Mouse (Mus musculus): Measurements from ENCODE around the gene Mical2. TPM values are rescaled to one million over a fixed set of nuclear protein-coding genes. Genes with fewer than 3 reads are reported as not detected.

The Mical2 gene
- polyA plus RNA-seq (2016; fragmentation: Nextera tagmentation; extraction: Ambion mirVana): 0.77 and 1.2 TPM in 2 replicates

GRCm38 (mm10) chr7:112225615-112226262, at the start of gene Mical2:
Mical2 (plus strand) TSS chr7:112225856.
- WGBS: under 1% methylated on average over 53 of the region's 53 CpGs
- Histone ChIP-seq H3K4me1 (replicated peaks) (peaks cover 24% of the 10 kb centered on the region), H3K36me3 (no peaks in the 10 kb centered on the region), H3K4me3 (peak within 1 kb of the TSS; percentile 66), H3K9me3 (0 out of 2 replicates have a peak, but pooled peaks cover under 1% of the 10 kb centered on the region), H3K27me3 (ENCODE audit: insufficient read depth, poor library complexity, severe bottlenecking) (peaks cover 67% of the 10 kb centered on the region), H3K27ac (no peak within 1 kb of the TSS)
- DNase-seq (ENCODE audit: low spot score): peak; percentile 91

- Histone ChIP-seq H3K36me3 (no peaks in the 10 kb centered on the region), H3K27me3 (ENCODE audit: insufficient read depth, poor library complexity, severe bottlenecking) (no peaks in the 10 kb centered on the region), H3K4me1 (replicated peaks) (peaks cover 13% of the 10 kb centered on the region), H3K9me3 (no peaks in the 10 kb centered on the region), H3K27ac (no peak overlapping the region), H3K4me3 (no peak overlapping the region)
- DNase-seq (ENCODE audit: low spot score): no peak
- WGBS: 76% methylated on average over 2 of the region's 2 CpGs
Observed at GRCm38 (mm10) chr7:112176627-112177026, 49.0 kb upstream of the Mical2 start.

GRCm38 (mm10) chr7:112180235-112180705, 45.4 kb upstream of the Mical2 start:
- H3K27me3 ChIP-seq (ENCODE audit: insufficient read depth, poor library complexity, severe bottlenecking): no peaks in the 10 kb centered on the region
- peaks cover 6% of the 10 kb centered on the region for H3K4me1 ChIP-seq (replicated peaks)
- H3K36me3 ChIP-seq: no peaks in the 10 kb centered on the region
- no peaks in the 10 kb centered on the region for H3K9me3 ChIP-seq
- peak overlapping the region; percentile 75 for H3K27ac ChIP-seq
- peak overlapping the region; percentile 29 for H3K4me3 ChIP-seq
- DNase-seq (ENCODE audit: low spot score): peak; percentile 81
- WGBS: 19% methylated on average over 10 of the region's 10 CpGs

- 38% methylated on average over 5 of the region's 5 CpGs for WGBS
- Histone ChIP-seq H3K27me3 (ENCODE audit: insufficient read depth, poor library complexity, severe bottlenecking) (no peaks in the 10 kb centered on the region), H3K4me3 (no peak overlapping the region), H3K27ac (no peak overlapping the region), H3K9me3 (no peaks in the 10 kb centered on the region), H3K4me1 (replicated peaks) (peaks cover 14% of the 10 kb centered on the region), H3K36me3 (no peaks in the 10 kb centered on the region)
- peak; percentile 88 for DNase-seq (ENCODE audit: low spot score)
Observed at GRCm38 (mm10) chr7:112183258-112183841, 42.3 kb upstream of the Mical2 start.

GRCm38 (mm10) chr7:112184519-112185225, 41.0 kb upstream of the Mical2 start:
- Histone ChIP-seq H3K4me3 (no peak overlapping the region), H3K4me1 (replicated peaks) (peaks cover 21% of the 10 kb centered on the region), H3K27me3 (ENCODE audit: insufficient read depth, poor library complexity, severe bottlenecking) (no peaks in the 10 kb centered on the region), H3K9me3 (no peaks in the 10 kb centered on the region), H3K27ac (no peak overlapping the region), H3K36me3 (no peaks in the 10 kb centered on the region)
- WGBS: 80% methylated on average over 6 of the region's 6 CpGs
- no peak for DNase-seq (ENCODE audit: low spot score)

- WGBS: 69% methylated on average over 9 of the region's 9 CpGs
- no peaks in the 10 kb centered on the region for H3K9me3 ChIP-seq
- peaks cover 18% of the 10 kb centered on the region for H3K4me1 ChIP-seq (replicated peaks)
- no peak for DNase-seq (ENCODE audit: low spot score)
- no peaks in the 10 kb centered on the region for H3K36me3 ChIP-seq
- no peaks in the 10 kb centered on the region for H3K27me3 ChIP-seq (ENCODE audit: insufficient read depth, poor library complexity, severe bottlenecking)
- no peak overlapping the region for H3K4me3 ChIP-seq
- no peak overlapping the region for H3K27ac ChIP-seq
Observed at GRCm38 (mm10) chr7:112185226-112185745, 40.4 kb upstream of the Mical2 start.

GRCm38 (mm10) chr7:112186871-112187270, 38.8 kb upstream of the Mical2 start:
- Histone ChIP-seq H3K4me1 (replicated peaks) (peaks cover 15% of the 10 kb centered on the region), H3K4me3 (no peak overlapping the region), H3K36me3 (no peaks in the 10 kb centered on the region), H3K27me3 (ENCODE audit: insufficient read depth, poor library complexity, severe bottlenecking) (no peaks in the 10 kb centered on the region), H3K27ac (no peak overlapping the region), H3K9me3 (no peaks in the 10 kb centered on the region)
- WGBS: 91% methylated on average over 7 of the region's 7 CpGs
- no peak for DNase-seq (ENCODE audit: low spot score)

- WGBS: 71% methylated on average over 13 of the region's 13 CpGs
- H3K27ac ChIP-seq: no peak overlapping the region
Observed at GRCm38 (mm10) chr7:112187536-112188459, 37.9 kb upstream of the Mical2 start.

GRCm38 (mm10) chr7:112192237-112192636, 33.4 kb upstream of the Mical2 start:
- Histone ChIP-seq H3K9me3 (no peaks in the 10 kb centered on the region), H3K4me3 (no peak overlapping the region), H3K36me3 (no peaks in the 10 kb centered on the region), H3K27ac (no peak overlapping the region), H3K27me3 (ENCODE audit: insufficient read depth, poor library complexity, severe bottlenecking) (no peaks in the 10 kb centered on the region), H3K4me1 (replicated peaks) (peaks cover 15% of the 10 kb centered on the region; the same call in 1 of the 2 replicates)
- 87% methylated on average over 4 of the region's 4 CpGs for WGBS
- DNase-seq (ENCODE audit: low spot score): no peak

More at GRCm38 (mm10) chr7:112187536-112188459, 37.9 kb upstream of the Mical2 start:
- Histone ChIP-seq H3K4me3 (no peak overlapping the region), H3K9me3 (no peaks in the 10 kb centered on the region), H3K27me3 (ENCODE audit: insufficient read depth, poor library complexity, severe bottlenecking) (no peaks in the 10 kb centered on the region), H3K4me1 (replicated peaks) (peaks cover 15% of the 10 kb centered on the region), H3K36me3 (no peaks in the 10 kb centered on the region)
- no peak for DNase-seq (ENCODE audit: low spot score)

- DNase-seq (ENCODE audit: low spot score): no peak
- Histone ChIP-seq H3K4me3 (no peak overlapping the region), H3K36me3 (no peaks in the 10 kb centered on the region), H3K27me3 (ENCODE audit: insufficient read depth, poor library complexity, severe bottlenecking) (no peaks in the 10 kb centered on the region), H3K4me1 (replicated peaks) (peaks cover 11% of the 10 kb centered on the region; the same call in 1 of the 2 replicates), H3K9me3 (no peaks in the 10 kb centered on the region), H3K27ac (no peak overlapping the region)
- 84% methylated on average over 5 of the region's 5 CpGs for WGBS
Observed at GRCm38 (mm10) chr7:112192778-112193177, 32.9 kb upstream of the Mical2 start.

- Histone ChIP-seq H3K4me1 (replicated peaks) (peaks cover under 1% of the 10 kb centered on the region; the same call in 1 of the 2 replicates), H3K27me3 (ENCODE audit: insufficient read depth, poor library complexity, severe bottlenecking) (no peaks in the 10 kb centered on the region), H3K36me3 (no peaks in the 10 kb centered on the region), H3K4me3 (no peak overlapping the region), H3K9me3 (no peaks in the 10 kb centered on the region), H3K27ac (no peak overlapping the region)
- no peak for DNase-seq (ENCODE audit: low spot score)
- 81% methylated on average over 5 of the region's 5 CpGs for WGBS
Observed at GRCm38 (mm10) chr7:112194286-112194685, 31.4 kb upstream of the Mical2 start.

GRCm38 (mm10) chr7:112197461-112197860, 28.2 kb upstream of the Mical2 start:
- WGBS: 73% methylated on average over 8 of the region's 8 CpGs
- Histone ChIP-seq H3K27ac (no peak overlapping the region), H3K36me3 (no peaks in the 10 kb centered on the region), H3K4me3 (no peak overlapping the region), H3K27me3 (ENCODE audit: insufficient read depth, poor library complexity, severe bottlenecking) (no peaks in the 10 kb centered on the region), H3K4me1 (replicated peaks) (peaks cover 17% of the 10 kb centered on the region; the same call in 1 of the 2 replicates), H3K9me3 (no peaks in the 10 kb centered on the region)
- DNase-seq (ENCODE audit: low spot score): no peak
